ENCODE assay signal across 20 mouse cellular contexts in the genomic region with DNA sequence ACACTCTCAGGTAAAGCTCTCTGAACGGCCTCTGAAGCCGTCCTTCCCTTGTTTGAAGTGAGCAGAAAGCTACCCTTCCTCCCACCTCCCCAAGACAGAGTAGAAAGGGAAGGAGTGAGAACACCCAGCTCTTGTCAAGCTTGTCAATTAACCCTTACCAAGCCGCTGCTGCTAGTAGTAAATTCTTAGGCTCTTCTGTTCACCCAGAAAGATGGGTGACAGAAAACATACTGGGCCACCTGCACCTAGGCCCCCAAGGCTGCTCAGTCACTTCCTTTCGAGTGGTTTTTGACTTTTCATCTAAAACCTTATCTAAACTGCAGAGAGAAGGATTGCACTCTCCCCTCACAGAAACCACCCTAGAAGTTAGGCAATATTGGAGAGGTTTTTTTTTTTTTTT.
DNase-seq lines count a peak whose midpoint lies in the region; ATAC-seq lines count a peak whose summit lies in the region.
"Had no signal": no experiment of that assay in that cellular context is flagged by ENCODE, and none has a peak within 500 bp of the region (broad histone marks: within the 10 kb centered on the region; RNA-seq: fewer than 3 reads in every experiment).

No protein-coding gene starts in this region.

- DNase-seq in lung, adult 18-20 months: no peak
- peak; percentile 21 for DNase-seq in naive thymus-derived CD4-positive, alpha-beta T cell, adult 2 months (ENCODE audit: low read depth)
- peak; percentile 58 to 77 for DNase-seq in thymus, postnatal 36 days
- DNase-seq in cerebellum, postnatal 4 days (ENCODE audit: low spot score in 2 of 2): no peak
- DNase-seq in right cerebral cortex, adult 18-20 months: no peak
- DNase-seq: adrenal gland, postnatal 10 days; cerebellum, adult 11 months; cerebellum, postnatal 25 days; gastrocnemius, adult 2 months; heart, adult 18-20 months; kidney, adult 11 months; layer of hippocampus, postnatal 36 days had no signal

- H3K4me3 ChIP-seq in lung, embryonic 15.5 days: no peak overlapping the region
- H3K4me3 ChIP-seq: forebrain, embryonic 12.5 days; gastrocnemius, adult 2 months; heart, embryonic 13.5 days; midbrain, embryonic 15.5 days had no signal

- ATAC-seq in lung, embryonic 15.5 days (ENCODE audit: borderline replicate concordance, extremely low read depth, low FRiP score, low TSS enrichment): no peak
- peak; percentile 98 for ATAC-seq in common myeloid progenitor, adult 5-6 weeks (replicated peaks; ENCODE audit: low read depth, poor library complexity, severe bottlenecking)
- ATAC-seq: midbrain, embryonic 15.5 days had no signal

- H3K36me3 ChIP-seq in lung, embryonic 15.5 days: no peaks in the 10 kb centered on the region
- H3K36me3 ChIP-seq: forebrain, embryonic 12.5 days; heart, embryonic 13.5 days; midbrain, embryonic 15.5 days had no signal

- peak overlapping the region; percentile 70 for H3K27ac ChIP-seq in lung, embryonic 15.5 days
- H3K27ac ChIP-seq: forebrain, embryonic 12.5 days; gastrocnemius, adult 2 months; heart, embryonic 13.5 days; kidney, postnatal 0 days; liver, embryonic 14.5 days; macrophage; midbrain, embryonic 15.5 days had no signal

- 37% methylated on average over 4 of the region's 4 CpGs for WGBS in lung, embryonic 15.5 days

- H3K4me1 ChIP-seq in lung, embryonic 15.5 days: peaks cover 7% of the 10 kb centered on the region
- H3K4me1 ChIP-seq: forebrain, embryonic 12.5 days; heart, embryonic 13.5 days; midbrain, embryonic 15.5 days had no signal

- no peaks in the 10 kb centered on the region for H3K27me3 ChIP-seq in lung, embryonic 15.5 days
- H3K27me3 ChIP-seq: forebrain, embryonic 12.5 days; heart, embryonic 13.5 days; midbrain, embryonic 15.5 days had no signal

- no peak overlapping the region for H3K4me2 ChIP-seq in lung, embryonic 15.5 days
- H3K4me2 ChIP-seq: forebrain, embryonic 12.5 days; heart, embryonic 13.5 days; midbrain, embryonic 15.5 days had no signal

- no peaks in the 10 kb centered on the region for H3K9me3 ChIP-seq in lung, embryonic 15.5 days
- H3K9me3 ChIP-seq: forebrain, embryonic 12.5 days; midbrain, embryonic 15.5 days had no signal

- H3K9ac ChIP-seq in lung, embryonic 15.5 days: no peak overlapping the region
- H3K9ac ChIP-seq: forebrain, embryonic 12.5 days; heart, embryonic 13.5 days; liver, embryonic 14.5 days; midbrain, embryonic 15.5 days had no signal

Comparison
In these comparisons a context has a peak if more than half of its experiments do, and no peak if none do; other contexts are left out.
1. DNase-seq: peak in naive thymus-derived CD4-positive, alpha-beta T cell, adult 2 months (single experiment) and thymus, postnatal 36 days (2 of 2); none in lung, adult 18-20 months (0 of 2), cerebellum, postnatal 4 days (0 of 2) and right cerebral cortex, adult 18-20 months (single experiment).